Mouse (Mus musculus) heart, embryonic 12.5 days (tissue): ENCODE measurements around the gene Prkn. TPM values are rescaled to one million over a fixed set of nuclear protein-coding genes. Genes with fewer than 3 reads are reported as not detected.

Experiments used
- ATAC-seq: fragments of 200-750 bp; cut with Nextera tagmentation; 2 replicates; pipeline ENCODE4 v1.8.0; 2017; ENCODE audit warnings: moderate TSS enrichment, moderate library complexity; ENCODE audit not compliant: insufficient number of reproducible peaks, low FRiP score
- H3K27ac ChIP-seq: fragments of 300-500 bp; sonication (generic); 2 replicates; pipeline ENCODE4 v1.5.1; 2016; ENCODE audit warnings: mild to moderate bottlenecking, moderate library complexity; ENCODE audit not compliant: poor library complexity, severe bottlenecking
- H3K27me3 ChIP-seq: fragments of 300-500 bp; sonication (generic); replicated peaks from 2 replicates; pipeline ENCODE4 v1.6.1; 2016; ENCODE audit warnings: mild to moderate bottlenecking, moderate library complexity
- H3K36me3 ChIP-seq: fragments of 300-500 bp; sonication (generic); 2 replicates; pipeline ENCODE4 v1.6.1; 2016; ENCODE audit warnings: mild to moderate bottlenecking, moderate library complexity
- H3K4me1 ChIP-seq: fragments of 300-500 bp; sonication (generic); replicated peaks from 2 replicates; pipeline ENCODE4 v1.6.1; 2016; ENCODE audit warnings: mild to moderate bottlenecking
- H3K4me2 ChIP-seq: fragments of 300-500 bp; sonication (generic); 2 replicates; pipeline ENCODE4 v1.6.1; 2016; ENCODE audit warnings: mild to moderate bottlenecking, moderate library complexity
- H3K4me3 ChIP-seq: fragments of 300-500 bp; sonication (generic); 2 replicates; pipeline ENCODE4 v1.5.1; 2016; ENCODE audit warnings: mild to moderate bottlenecking
- H3K9ac ChIP-seq: fragments of 300-500 bp; sonication (generic); 2 replicates; pipeline ENCODE4 v1.6.1; 2016; ENCODE audit warnings: mild to moderate bottlenecking, moderate library complexity
- H3K9me3 ChIP-seq: fragments of 300-500 bp; sonication (generic); replicated peaks from 2 replicates; pipeline ENCODE4 v1.6.1; 2016; ENCODE audit warnings: mild to moderate bottlenecking, moderate library complexity
- WGBS: fragments of 180-500 bp; shearing (Covaris S2); methylation state at CpG from one replicate; pipeline ENCODE4 v1.1.7; 2016; 5-methylcytosine and 5-hydroxymethylcytosine counted together
- polyA plus RNA-seq: library from polyadenylated mRNA; unstranded; fragments of >200 nt; fragmentation: Nextera tagmentation; extraction: Ambion mirVana; gene quantifications from 2 replicates; pipeline ENCODE4 v1.2.1, GENCODE M21; 2016

Gene Prkn
- polyA plus RNA-seq, 1 experiment from 2014 or later, result 1.5 TPM

GRCm38 (mm10) chr17:11211006-11211405, 370.8 kb downstream of the Prkn start:
- Histone ChIP-seq H3K36me3 (no peaks in the 10 kb centered on the region), H3K27me3 (0 out of 2 replicates have a peak, but pooled peaks cover 6% of the 10 kb centered on the region), H3K4me2 (no peak overlapping the region), H3K4me3 (no peak overlapping the region), H3K9ac (no peak overlapping the region), H3K4me1 (no peaks in the 10 kb centered on the region), H3K27ac (no peak overlapping the region), H3K9me3 (no peaks in the 10 kb centered on the region)
- ATAC-seq, result no peak
- WGBS, result 85% methylated on average over 11 of the region's 11 CpGs

- no peak overlapping the region for H3K27ac ChIP-seq
- H3K4me3 ChIP-seq, result no peak overlapping the region
- no peak overlapping the region for H3K9ac ChIP-seq
- no peak for ATAC-seq
- H3K4me1 ChIP-seq, result no peaks in the 10 kb centered on the region
- WGBS, result 80% methylated on average over 4 of the region's 4 CpGs
- H3K9me3 ChIP-seq, result no peaks in the 10 kb centered on the region
- no peaks in the 10 kb centered on the region for H3K36me3 ChIP-seq
- H3K27me3 ChIP-seq, result 0 out of 2 replicates have a peak, but pooled peaks cover 6% of the 10 kb centered on the region
- H3K4me2 ChIP-seq, result no peak overlapping the region
Measured at GRCm38 (mm10) chr17:11211591-11211990, 371.4 kb downstream of the Prkn start.

GRCm38 (mm10) chr17:11213689-11214088, 373.5 kb downstream of the Prkn start:
- WGBS, result 91% methylated on average over 3 of the region's 3 CpGs
- no peak overlapping the region for H3K9ac ChIP-seq
- H3K9me3 ChIP-seq, result no peaks in the 10 kb centered on the region
- H3K4me2 ChIP-seq, result no peak overlapping the region
- H3K36me3 ChIP-seq, result no peaks in the 10 kb centered on the region
- no peak for ATAC-seq
- H3K27me3 ChIP-seq, result 0 out of 2 replicates have a peak, but pooled peaks cover 6% of the 10 kb centered on the region
- no peaks in the 10 kb centered on the region for H3K4me1 ChIP-seq
- no peak overlapping the region for H3K27ac ChIP-seq
- no peak overlapping the region for H3K4me3 ChIP-seq

GRCm38 (mm10) chr17:11229011-11229410, 388.8 kb downstream of the Prkn start:
- Histone ChIP-seq H3K27ac (no peak overlapping the region), H3K9ac (no peak overlapping the region), H3K9me3 (no peaks in the 10 kb centered on the region), H3K4me2 (no peak overlapping the region), H3K36me3 (no peaks in the 10 kb centered on the region), H3K27me3 (no peaks in the 10 kb centered on the region), H3K4me1 (no peaks in the 10 kb centered on the region), H3K4me3 (no peak overlapping the region)
- 68% methylated on average over 4 of the region's 4 CpGs for WGBS
- ATAC-seq, result no peak

GRCm38 (mm10) chr17:11229426-11229825, 389.2 kb downstream of the Prkn start:
- no peak overlapping the region for H3K4me2 ChIP-seq
- no peak overlapping the region for H3K27ac ChIP-seq
- no peaks in the 10 kb centered on the region for H3K9me3 ChIP-seq
- WGBS, result 45% methylated on average over 1 of the region's 1 CpGs
- ATAC-seq, result no peak
- no peak overlapping the region for H3K4me3 ChIP-seq
- no peaks in the 10 kb centered on the region for H3K27me3 ChIP-seq
- H3K9ac ChIP-seq, result no peak overlapping the region
- H3K4me1 ChIP-seq, result no peaks in the 10 kb centered on the region
- no peaks in the 10 kb centered on the region for H3K36me3 ChIP-seq

- no peak for ATAC-seq
- Histone ChIP-seq H3K27ac (no peak overlapping the region), H3K4me2 (peak overlapping the region; percentile 42), H3K4me3 (no peak overlapping the region), H3K9me3 (no peaks in the 10 kb centered on the region), H3K36me3 (no peaks in the 10 kb centered on the region), H3K4me1 (no peaks in the 10 kb centered on the region), H3K27me3 (no peaks in the 10 kb centered on the region), H3K9ac (no peak overlapping the region)
- 32% methylated on average over 12 of the region's 12 CpGs for WGBS
Measured at GRCm38 (mm10) chr17:11230604-11231395, 390.6 kb downstream of the Prkn start.

GRCm38 (mm10) chr17:11235273-11235672, 395.1 kb downstream of the Prkn start:
- no peak for ATAC-seq
- Histone ChIP-seq H3K36me3 (no peaks in the 10 kb centered on the region), H3K27ac (no peak overlapping the region), H3K4me3 (no peak overlapping the region), H3K4me1 (no peaks in the 10 kb centered on the region), H3K27me3 (no peaks in the 10 kb centered on the region), H3K4me2 (no peak overlapping the region), H3K9me3 (no peaks in the 10 kb centered on the region), H3K9ac (no peak overlapping the region)
- WGBS, result 58% methylated on average over 1 of the region's 1 CpGs

GRCm38 (mm10) chr17:11245040-11245439, 404.9 kb downstream of the Prkn start:
- H3K4me3 ChIP-seq, result no peak overlapping the region
- no peak for ATAC-seq
- 74% methylated on average over 9 of the region's 9 CpGs for WGBS

GRCm38 (mm10) chr17:11249216-11249615, 409.0 kb downstream of the Prkn start:
- no peaks in the 10 kb centered on the region for H3K4me1 ChIP-seq
- H3K9me3 ChIP-seq, result no peaks in the 10 kb centered on the region
- no peaks in the 10 kb centered on the region for H3K36me3 ChIP-seq
- no peak for ATAC-seq
- H3K9ac ChIP-seq, result no peak overlapping the region
- no peak overlapping the region for H3K4me3 ChIP-seq
- H3K27ac ChIP-seq, result no peak overlapping the region
- no peaks in the 10 kb centered on the region for H3K27me3 ChIP-seq
- WGBS, result 74% methylated on average over 6 of the region's 6 CpGs
- H3K4me2 ChIP-seq, result no peak overlapping the region

More at GRCm38 (mm10) chr17:11245040-11245439, 404.9 kb downstream of the Prkn start:
- Histone ChIP-seq H3K4me1 (no peaks in the 10 kb centered on the region), H3K27me3 (no peaks in the 10 kb centered on the region), H3K9ac (no peak overlapping the region), H3K36me3 (no peaks in the 10 kb centered on the region), H3K9me3 (no peaks in the 10 kb centered on the region), H3K27ac (no peak overlapping the region), H3K4me2 (no peak overlapping the region)

GRCm38 (mm10) chr17:11260663-11261062, 420.5 kb downstream of the Prkn start:
- H3K4me1 ChIP-seq, result no peaks in the 10 kb centered on the region
- WGBS, result 79% methylated on average over 8 of the region's 8 CpGs
- H3K27ac ChIP-seq, result no peak overlapping the region
- H3K4me2 ChIP-seq, result no peak overlapping the region
- H3K9me3 ChIP-seq, result no peaks in the 10 kb centered on the region
- no peaks in the 10 kb centered on the region for H3K27me3 ChIP-seq
- no peak overlapping the region for H3K4me3 ChIP-seq
- no peaks in the 10 kb centered on the region for H3K36me3 ChIP-seq
- no peak overlapping the region for H3K9ac ChIP-seq
- no peak for ATAC-seq

GRCm38 (mm10) chr17:11261679-11262078, 421.5 kb downstream of the Prkn start:
- Histone ChIP-seq H3K27ac (no peak overlapping the region), H3K9ac (no peak overlapping the region), H3K9me3 (no peaks in the 10 kb centered on the region), H3K27me3 (no peaks in the 10 kb centered on the region; the same call in 1 of the 2 replicates), H3K36me3 (no peaks in the 10 kb centered on the region), H3K4me1 (no peaks in the 10 kb centered on the region), H3K4me3 (no peak overlapping the region), H3K4me2 (no peak overlapping the region)
- ATAC-seq, result no peak
- 79% methylated on average over 5 of the region's 5 CpGs for WGBS

GRCm38 (mm10) chr17:11267951-11268350, 427.8 kb downstream of the Prkn start:
- WGBS, result 85% methylated on average over 4 of the region's 4 CpGs
- H3K4me1 ChIP-seq, result no peaks in the 10 kb centered on the region
- ATAC-seq, result no peak

More at GRCm38 (mm10) chr17:11267951-11268350, 427.8 kb downstream of the Prkn start:
- no peaks in the 10 kb centered on the region for H3K9me3 ChIP-seq
- H3K27ac ChIP-seq, result no peak overlapping the region
- H3K36me3 ChIP-seq, result no peaks in the 10 kb centered on the region
- H3K4me2 ChIP-seq, result no peak overlapping the region
- no peak overlapping the region for H3K9ac ChIP-seq
- H3K27me3 ChIP-seq, result no peaks in the 10 kb centered on the region; the same call in 1 of the 2 replicates
- H3K4me3 ChIP-seq, result no peak overlapping the region
